Mouse (Mus musculus): ENCODE measurements around the gene Arxes1. TPM values are rescaled to one million over a fixed set of nuclear protein-coding genes. Genes with fewer than 3 reads are reported as not detected.
A peak's percentile ranks its signal among the peaks of the same experiment; 100 is the strongest.
"Not testable (repeated sequence)": the region's sequence is repeated elsewhere in the genome, so short reads cannot be mapped to it uniquely, and the experiment has no call there.

The Arxes1 gene
- polyA plus RNA-seq, 1 experiment from 2014 or later: 90.4 TPM

DNA sequence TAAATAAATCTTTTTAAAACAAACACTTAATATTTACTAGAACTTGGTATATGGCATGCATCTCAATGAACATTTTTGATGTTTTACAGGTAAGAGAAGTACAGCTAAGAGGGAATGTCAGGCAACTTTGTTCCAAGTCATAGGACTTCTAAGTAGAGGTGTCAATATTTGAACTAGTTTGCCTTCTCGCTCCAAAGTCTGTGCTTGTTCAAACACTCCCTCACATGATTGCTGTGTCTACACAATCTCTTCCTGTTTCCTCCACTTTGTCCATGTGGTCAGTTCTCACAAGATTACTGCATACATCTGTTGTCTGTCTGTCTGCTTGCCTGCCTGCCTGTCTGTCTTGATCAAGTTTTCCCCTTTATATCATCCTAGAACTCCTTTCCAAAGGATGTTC lies 27.5 kb downstream of the Arxes1 start:
- no peaks in the 10 kb centered on the region for H3K9me3 ChIP-seq
- H3K36me3 ChIP-seq: no peaks in the 10 kb centered on the region
- H3K4me2 ChIP-seq (replicated peaks): no peak overlapping the region
- no peak overlapping the region for H3K4me3 ChIP-seq
- no peaks in the 10 kb centered on the region for H3K27me3 ChIP-seq
- H3K9ac ChIP-seq (replicated peaks): no peak overlapping the region
- 77% methylated on average over 1 of the region's 1 CpGs for WGBS
- no peak overlapping the region for H3K27ac ChIP-seq (replicated peaks)
- no peak for ATAC-seq (replicated peaks)
- no peaks in the 10 kb centered on the region for H3K4me1 ChIP-seq

- H3K36me3 ChIP-seq, H3K9me3 ChIP-seq, H3K27me3 ChIP-seq: not testable (repeated sequence)
- peak overlapping the region; percentile 54 for H3K9ac ChIP-seq (replicated peaks)
- H3K4me1 ChIP-seq: peaks cover 11% of the 10 kb centered on the region
- H3K4me3 ChIP-seq: peak overlapping the region; percentile 49
- peak; percentile 80 for ATAC-seq (replicated peaks)
- 27% methylated on average over 20 of the region's 48 CpGs for WGBS
- peak overlapping the region; percentile 44 for H3K4me2 ChIP-seq (replicated peaks)
- peak overlapping the region; percentile 87 for H3K27ac ChIP-seq (replicated peaks)
These were observed 34.2 kb downstream of the Arxes1 start for GRCm38 (mm10) chrX:136067201-136067991.

DNA sequence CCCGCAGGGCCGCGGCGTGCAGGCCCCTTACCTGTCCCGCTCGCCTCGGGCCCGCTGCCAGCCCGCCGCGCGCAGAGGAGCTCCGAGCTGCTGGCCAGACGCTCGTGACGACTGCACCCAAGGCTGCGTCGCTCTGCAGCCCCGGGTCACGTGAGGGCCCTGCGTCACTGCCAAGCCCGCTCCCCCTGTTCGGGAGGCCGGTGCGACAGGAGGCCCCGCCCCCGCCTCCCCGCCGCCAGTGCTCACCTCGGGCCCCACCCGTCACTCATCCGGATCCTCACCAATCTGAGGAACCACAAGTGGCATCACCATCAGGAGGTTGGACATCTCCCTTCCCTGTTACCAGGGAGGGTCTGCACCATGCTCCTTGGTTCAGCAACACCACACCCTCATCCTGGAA lies 34.9 kb downstream of the Arxes1 start, which contains the start of gene Bex2:
Bex2 (minus strand) TSS at position 217 of the 400 bp plus-strand sequence.
- WGBS: 19% methylated on average over 5 of the region's 32 CpGs
- ATAC-seq (replicated peaks): peak; percentile 97
- Histone ChIP-seq H3K27ac (replicated peaks) (peak within 1 kb of the TSS; percentile 87), H3K4me1 (peaks cover 11% of the 10 kb centered on the region), H3K4me3 (peak within 1 kb of the TSS; percentile 49), H3K4me2 (replicated peaks) (peak within 1 kb of the TSS; percentile 44), H3K9ac (replicated peaks) (peak within 1 kb of the TSS; percentile 54)
- not testable (repeated sequence) for H3K36me3 ChIP-seq, H3K27me3 ChIP-seq, H3K9me3 ChIP-seq

Other genes with a start within 250 kb of the Arxes1 start
- 94.1 and 104 TPM in 2 replicates for gene Bhlhb9, start 235.8 kb upstream of the Arxes1 start, polyA plus RNA-seq (2015; fragmentation: Nextera tagmentation; extraction: Ambion mirVana)
- gene Gprasp2, start 194.3 kb upstream of the Arxes1 start, polyA plus RNA-seq (2015; fragmentation: Nextera tagmentation; extraction: Ambion mirVana): 100 and 121 TPM in 2 replicates
- 157 and 182 TPM in 2 replicates for gene Arxes2, start 39.5 kb upstream of the Arxes1 start, polyA plus RNA-seq (2015; fragmentation: Nextera tagmentation; extraction: Ambion mirVana)
- gene Bex2, start 34.9 kb downstream of the Arxes1 start, polyA plus RNA-seq (2015; fragmentation: Nextera tagmentation; extraction: Ambion mirVana): 618 and 628 TPM in 2 replicates
- not detected in 2 replicates for gene Nxf3, start 51.9 kb downstream of the Arxes1 start, polyA plus RNA-seq (2015; fragmentation: Nextera tagmentation; extraction: Ambion mirVana)
- gene Bex4, start 105.6 kb downstream of the Arxes1 start, polyA plus RNA-seq (2015; fragmentation: Nextera tagmentation; extraction: Ambion mirVana): 138 and 141 TPM in 2 replicates
- gene Tceal8, start 139.0 kb downstream of the Arxes1 start, polyA plus RNA-seq (2015; fragmentation: Nextera tagmentation; extraction: Ambion mirVana): 112 and 115 TPM in 2 replicates
- gene Tceal5, start 170.5 kb downstream of the Arxes1 start, polyA plus RNA-seq (2015; fragmentation: Nextera tagmentation; extraction: Ambion mirVana): 17.5 and 17.7 TPM in 2 replicates
- 1.3 and 1.4 TPM in 2 replicates for gene Tceal7, start 181.4 kb downstream of the Arxes1 start, polyA plus RNA-seq (2015; fragmentation: Nextera tagmentation; extraction: Ambion mirVana)
- 199 and 201 TPM in 2 replicates for gene Bex1, start 182.1 kb downstream of the Arxes1 start, polyA plus RNA-seq (2015; fragmentation: Nextera tagmentation; extraction: Ambion mirVana)
- gene Tceal9, start 211.7 kb downstream of the Arxes1 start, polyA plus RNA-seq (2015; fragmentation: Nextera tagmentation; extraction: Ambion mirVana): 319 and 325 TPM in 2 replicates
- gene Bex3, start 236.9 kb downstream of the Arxes1 start, polyA plus RNA-seq (2015; fragmentation: Nextera tagmentation; extraction: Ambion mirVana): 564 and 580 TPM in 2 replicates

Measured in forebrain, embryonic 15.5 days (tissue).